Mouse (Mus musculus) bone marrow macrophage, adult 2 months (primary cell): Measurements from ENCODE around the gene Wsb1. TPM values are rescaled to one million over a fixed set of nuclear protein-coding genes. Genes with fewer than 3 reads are reported as not detected.
"Not testable (repeated sequence)": the region's sequence is repeated elsewhere in the genome, so short reads cannot be mapped to it uniquely, and the experiment has no call there.

ENCODE experiments used
- H3K27ac ChIP-seq: 2 replicates; pipeline ENCODE4 v1.5.1; 2012; ENCODE audit warnings: low read depth, low read length; ENCODE audit not compliant: insufficient read depth
- H3K4me1 ChIP-seq: 2 replicates; pipeline ENCODE4 v1.6.1; 2012; ENCODE audit warnings: low read length; ENCODE audit not compliant: control insufficient read depth, insufficient read depth
- H3K4me3 ChIP-seq: 2 replicates; pipeline ENCODE4 v1.5.1; 2012; ENCODE audit warnings: mild to moderate bottlenecking, low read length, moderate library complexity; ENCODE audit not compliant: insufficient read depth
- CTCF ChIP-seq: IDR thresholded peaks from 2 replicates; pipeline ENCODE4 v1.5.1; 2012; ENCODE audit warnings: low read depth, mild to moderate bottlenecking, low read length, moderate library complexity
- POLR2A ChIP-seq: IDR thresholded peaks from 2 replicates; pipeline ENCODE4 v1.6.1; 2012; ENCODE audit warnings: mild to moderate bottlenecking, low read depth, low read length, borderline replicate concordance
- polyA plus RNA-seq: library from polyadenylated mRNA; stranded (reverse); fragments of >200 nt; gene quantifications from 2 replicates; pipeline ENCODE4 v1.2.4, GENCODE M21; 2012; ENCODE audit not compliant: missing spikeins, insufficient read depth, insufficient read length

Wsb1 gene
- polyA plus RNA-seq, 1 experiment, result 181 TPM

- H3K27ac ChIP-seq, result no peak overlapping the region
- 0 out of 2 replicates have a peak, but pooled peaks cover 2% of the 10 kb centered on the region for H3K4me1 ChIP-seq
- TF ChIP-seq CTCF (no peak), POLR2A (no peak)
- no peak overlapping the region for H3K4me3 ChIP-seq
Measured at GRCm38 (mm10) chr11:79267171-79267570, 12.7 kb upstream of the Wsb1 start.

GRCm38 (mm10) chr11:79264376-79264775 lies 9.9 kb upstream of the Wsb1 start:
- 0 out of 2 replicates have a peak, but pooled peaks cover 2% of the 10 kb centered on the region for H3K4me1 ChIP-seq
- no peak overlapping the region for H3K4me3 ChIP-seq
- H3K27ac ChIP-seq, result no peak overlapping the region
- TF ChIP-seq CTCF (no peak), POLR2A (no peak)

GRCm38 (mm10) chr11:79260126-79260525 lies 5.7 kb upstream of the Wsb1 start:
- not testable (repeated sequence) for H3K4me1 ChIP-seq, H3K4me3 ChIP-seq, H3K27ac ChIP-seq

- H3K4me1 ChIP-seq, result peaks cover 3% of the 10 kb centered on the region
- no peak overlapping the region for H3K4me3 ChIP-seq
- no peak overlapping the region for H3K27ac ChIP-seq
- TF ChIP-seq POLR2A (no peak), CTCF (no peak)
Measured at GRCm38 (mm10) chr11:79258738-79259137, 4.3 kb upstream of the Wsb1 start.

- peaks cover 17% of the 10 kb centered on the region for H3K4me1 ChIP-seq
- TF ChIP-seq CTCF (0 out of 2 replicates have a peak, but pooled peaks have one; percentile 5), POLR2A (no peak)
- H3K4me3 ChIP-seq, result peak overlapping the region; percentile 84
- peak overlapping the region; percentile 84 for H3K27ac ChIP-seq
Measured at GRCm38 (mm10) chr11:79253542-79254390, 705 bp downstream of the Wsb1 start.

GRCm38 (mm10) chr11:79252881-79253541 lies 1.5 kb downstream of the Wsb1 start:
- H3K4me3 ChIP-seq, result peak overlapping the region; percentile 84
- H3K4me1 ChIP-seq, result peaks cover 19% of the 10 kb centered on the region
- peak overlapping the region; percentile 84 for H3K27ac ChIP-seq
- TF ChIP-seq POLR2A, result no peak
- TF ChIP-seq CTCF, result no peak

- Histone ChIP-seq H3K4me1 (no peaks in the 10 kb centered on the region), H3K27ac (no peak overlapping the region), H3K4me3 (no peak overlapping the region)
- no peak for TF ChIP-seq CTCF
- no peak for TF ChIP-seq POLR2A
Measured at GRCm38 (mm10) chr11:79239024-79239423, 15.4 kb downstream of the Wsb1 start.

GRCm38 (mm10) chr11:79238398-79238752 lies 16.1 kb downstream of the Wsb1 start:
- H3K4me1 ChIP-seq, result no peaks in the 10 kb centered on the region
- no peak overlapping the region for H3K4me3 ChIP-seq
- H3K27ac ChIP-seq, result no peak overlapping the region
- TF ChIP-seq POLR2A (no peak), CTCF (no peak)

- TF ChIP-seq POLR2A (no peak), CTCF (no peak)
- no peak overlapping the region for H3K4me3 ChIP-seq
- H3K27ac ChIP-seq, result no peak overlapping the region
- H3K4me1 ChIP-seq, result no peaks in the 10 kb centered on the region
Measured at GRCm38 (mm10) chr11:79237644-79238397, 16.6 kb downstream of the Wsb1 start.

GRCm38 (mm10) chr11:79230251-79230570 lies 24.3 kb downstream of the Wsb1 start:
- TF ChIP-seq POLR2A (no peak), CTCF (no peak)
- H3K4me1 ChIP-seq, result peaks cover 10% of the 10 kb centered on the region

More at GRCm38 (mm10) chr11:79230251-79230570, 24.3 kb downstream of the Wsb1 start:
- no peak overlapping the region for H3K27ac ChIP-seq
- no peak overlapping the region for H3K4me3 ChIP-seq
